Mouse (Mus musculus) hindbrain, embryonic 16.5 days (tissue): ENCODE data around the gene Akt1s1. TPM values are rescaled to one million over a fixed set of nuclear protein-coding genes. Genes with fewer than 3 reads are reported as not detected.

Experiments
- ATAC-seq: fragments of 200-750 bp; cut with Nextera tagmentation; 2 replicates; pipeline ENCODE4 v1.8.0; 2017; ENCODE audit warnings: moderate TSS enrichment, moderate library complexity
- H3K27ac ChIP-seq: fragments of 300-500 bp; sonication (generic); 2 replicates; pipeline ENCODE4 v1.5.1; 2014; ENCODE audit warnings: low read depth, mild to moderate bottlenecking, control low read depth, low read length, moderate library complexity
- H3K27me3 ChIP-seq: fragments of 300-500 bp; sonication (generic); replicated peaks from 2 replicates; pipeline ENCODE4 v1.6.1; 2014; ENCODE audit warnings: low read length; ENCODE audit not compliant: control insufficient read depth, insufficient read depth
- H3K36me3 ChIP-seq: fragments of 300-500 bp; sonication (generic); 2 replicates; pipeline ENCODE4 v1.6.1; 2014; ENCODE audit warnings: mild to moderate bottlenecking, low read length, moderate library complexity, mixed read lengths; ENCODE audit not compliant: control insufficient read depth, insufficient read depth
- H3K4me1 ChIP-seq: fragments of 300-500 bp; sonication (generic); 2 replicates; pipeline ENCODE4 v1.6.1; 2014; ENCODE audit warnings: low read depth, low read length; ENCODE audit not compliant: control insufficient read depth, insufficient read depth
- H3K4me2 ChIP-seq: fragments of 300-500 bp; sonication (generic); 2 replicates; pipeline ENCODE4 v1.6.1; 2014; ENCODE audit warnings: mild to moderate bottlenecking, low read length, control low read depth, moderate library complexity
- H3K4me3 ChIP-seq: fragments of 300-500 bp; sonication (generic); 2 replicates; pipeline ENCODE4 v1.5.1; 2014; ENCODE audit warnings: mild to moderate bottlenecking, low read length, control low read depth, moderate library complexity
- H3K9ac ChIP-seq: fragments of 300-500 bp; sonication (generic); 2 replicates; pipeline ENCODE4 v1.6.1; 2014; ENCODE audit warnings: low read depth, mild to moderate bottlenecking, control low read depth, low read length, moderate library complexity
- H3K9me3 ChIP-seq: fragments of 300-500 bp; sonication (generic); 2 replicates; pipeline ENCODE4 v1.6.1; 2014; ENCODE audit warnings: mild to moderate bottlenecking, low read length, moderate library complexity; ENCODE audit not compliant: control insufficient read depth
- WGBS: fragments of 180-500 bp; shearing (Covaris S2); extraction: QIAGEN DNeasy Blood & Tissue Kit; methylation state at CpG from one replicate; pipeline ENCODE4 v1.1.7; 2014; 5-methylcytosine and 5-hydroxymethylcytosine counted together
- polyA plus RNA-seq: library from polyadenylated mRNA; unstranded; fragments of >200 nt; fragmentation: Nextera tagmentation; extraction: Ambion mirVana; gene quantifications from 2 replicates; pipeline ENCODE4 v1.2.1, GENCODE M21; 2015

Akt1s1 gene
- polyA plus RNA-seq, 1 experiment from 2014 or later: 90.7 TPM

- Histone ChIP-seq H3K36me3 (peaks cover 36% of the 10 kb centered on the region), H3K4me3 (no peak overlapping the region), H3K4me2 (no peak overlapping the region), H3K9me3 (no peaks in the 10 kb centered on the region), H3K27me3 (no peaks in the 10 kb centered on the region), H3K4me1 (peaks cover 46% of the 10 kb centered on the region), H3K27ac (peak overlapping the region; percentile 20; the same call in 1 of the 2 replicates), H3K9ac (peak overlapping the region; percentile 3; the same call in 1 of the 2 replicates)
- 78% methylated on average over 23 of the region's 24 CpGs for WGBS
- ATAC-seq: no peak
Measured at GRCm38 (mm10) chr7:44864595-44865542, 16.1 kb downstream of the Akt1s1 start.

- H3K4me1 ChIP-seq: peaks cover 45% of the 10 kb centered on the region
- peak overlapping the region; percentile 11 for H3K4me3 ChIP-seq
- peak overlapping the region; percentile 94 for H3K4me2 ChIP-seq
- no peaks in the 10 kb centered on the region for H3K27me3 ChIP-seq
- H3K36me3 ChIP-seq: peaks cover 35% of the 10 kb centered on the region
- ATAC-seq: no peak
- H3K27ac ChIP-seq: peak overlapping the region; percentile 57
- no peaks in the 10 kb centered on the region for H3K9me3 ChIP-seq
- peak overlapping the region; percentile 89 for H3K9ac ChIP-seq
- WGBS: 42% methylated on average over 15 of the region's 15 CpGs
Measured at GRCm38 (mm10) chr7:44866276-44867009, 17.7 kb downstream of the Akt1s1 start.

DNA sequence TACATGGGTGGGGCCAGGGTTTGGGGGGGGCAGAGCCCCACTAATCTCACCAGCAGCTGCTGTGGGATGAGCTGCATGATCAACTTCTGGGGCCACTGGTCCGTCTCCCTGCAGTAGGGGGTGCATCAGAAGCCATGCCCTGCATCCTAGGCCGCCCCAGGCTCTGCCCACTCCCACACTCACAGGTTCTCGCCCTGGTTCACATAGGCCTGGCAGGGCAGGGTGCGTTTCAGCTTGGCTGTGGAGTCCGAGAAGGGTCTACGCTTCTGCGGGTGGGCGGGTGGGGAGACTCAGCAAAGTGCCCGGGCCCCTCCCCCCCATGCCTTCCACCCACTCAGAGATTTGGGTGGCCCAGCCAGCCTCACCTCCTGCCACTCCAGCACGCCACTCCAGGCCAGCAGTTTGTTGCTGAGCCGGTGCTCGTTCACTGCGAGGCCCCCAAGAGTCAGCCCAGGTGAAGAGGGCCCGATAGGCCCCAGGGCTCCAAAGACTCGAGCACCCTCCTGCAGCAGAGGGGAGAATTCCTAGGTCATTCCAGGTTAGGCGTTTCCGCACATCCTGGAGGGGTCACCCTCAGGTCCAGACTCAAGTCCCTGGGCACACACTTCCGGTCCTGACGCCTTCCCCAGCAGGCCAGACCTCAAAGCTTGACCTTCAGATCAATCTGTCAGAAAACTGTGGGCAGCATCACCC is 18.4 kb downstream of the Akt1s1 start:
- peaks cover 45% of the 10 kb centered on the region for H3K4me1 ChIP-seq
- peak overlapping the region; percentile 71 for H3K4me3 ChIP-seq
- H3K36me3 ChIP-seq: peaks cover 31% of the 10 kb centered on the region
- H3K9ac ChIP-seq: peak overlapping the region; percentile 89
- no peak for ATAC-seq
- peak overlapping the region; percentile 94 for H3K4me2 ChIP-seq
- WGBS: 66% methylated on average over 19 of the region's 19 CpGs
- H3K9me3 ChIP-seq: no peaks in the 10 kb centered on the region
- no peaks in the 10 kb centered on the region for H3K27me3 ChIP-seq
- H3K27ac ChIP-seq: peak overlapping the region; percentile 57

- no peak for ATAC-seq
- H3K4me2 ChIP-seq: peak overlapping the region; percentile 94
- peaks cover 24% of the 10 kb centered on the region for H3K36me3 ChIP-seq
- no peak overlapping the region; the same call in 1 of the 2 replicates for H3K27ac ChIP-seq
- 37% methylated on average over 9 of the region's 9 CpGs for WGBS
- H3K27me3 ChIP-seq: no peaks in the 10 kb centered on the region
- H3K4me3 ChIP-seq: peak overlapping the region; percentile 71
- no peaks in the 10 kb centered on the region for H3K9me3 ChIP-seq
- H3K9ac ChIP-seq: peak overlapping the region; percentile 89
- peaks cover 45% of the 10 kb centered on the region for H3K4me1 ChIP-seq
Measured at GRCm38 (mm10) chr7:44867802-44868201, 19.0 kb downstream of the Akt1s1 start.

DNA sequence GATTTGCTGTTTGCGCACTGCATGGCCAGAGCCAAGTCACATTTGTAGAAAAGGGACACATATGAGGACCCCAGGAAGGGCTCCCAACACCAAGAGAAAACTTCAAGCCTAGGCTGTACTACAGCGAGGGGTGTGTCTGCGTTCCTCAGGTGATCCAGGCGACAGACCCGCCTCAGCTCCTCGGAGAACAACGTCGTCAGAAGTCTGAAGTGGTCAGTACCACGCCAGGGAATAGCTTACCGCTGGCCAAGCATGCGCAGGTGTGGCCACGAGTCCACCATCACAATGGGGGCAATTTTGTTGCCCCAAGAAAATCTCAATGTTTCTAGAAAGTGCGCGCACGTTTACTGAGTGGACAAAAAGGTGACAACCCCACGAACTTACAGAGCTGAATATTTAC is 19.7 kb downstream of the Akt1s1 start:
- Histone ChIP-seq H3K27me3 (no peaks in the 10 kb centered on the region), H3K9me3 (no peaks in the 10 kb centered on the region), H3K9ac (peak overlapping the region; percentile 89), H3K4me1 (peaks cover 45% of the 10 kb centered on the region), H3K4me2 (peak overlapping the region; percentile 94), H3K4me3 (peak overlapping the region; percentile 71), H3K27ac (peak overlapping the region; percentile 98), H3K36me3 (peaks cover 18% of the 10 kb centered on the region)
- WGBS: 5% methylated on average over 16 of the region's 16 CpGs
- no peak for ATAC-seq

GRCm38 (mm10) chr7:44868919-44869696 is 20.3 kb downstream of the Akt1s1 start:
- H3K9ac ChIP-seq: peak overlapping the region; percentile 89
- WGBS: under 1% methylated on average over 68 of the region's 108 CpGs
- H3K36me3 ChIP-seq: peaks cover 11% of the 10 kb centered on the region
- no peaks in the 10 kb centered on the region for H3K27me3 ChIP-seq
- ATAC-seq: peak; percentile 14
- H3K4me1 ChIP-seq: peaks cover 45% of the 10 kb centered on the region
- H3K9me3 ChIP-seq: no peaks in the 10 kb centered on the region
- H3K27ac ChIP-seq: peak overlapping the region; percentile 98
- peak overlapping the region; percentile 94 for H3K4me2 ChIP-seq
- peak overlapping the region; percentile 71 for H3K4me3 ChIP-seq

GRCm38 (mm10) chr7:44869697-44870528 is 21.1 kb downstream of the Akt1s1 start, which contains the start of gene Ptov1:
Gene Ptov1 (minus strand): TSS chr7:44869788.
- Histone ChIP-seq H3K27me3 (no peaks in the 10 kb centered on the region), H3K4me2 (peak within 1 kb of the TSS; percentile 94), H3K9ac (peak within 1 kb of the TSS; percentile 89), H3K36me3 (peaks cover 3% of the 10 kb centered on the region), H3K27ac (peak within 1 kb of the TSS; percentile 98), H3K4me1 (peaks cover 41% of the 10 kb centered on the region), H3K4me3 (peak within 1 kb of the TSS; percentile 71), H3K9me3 (no peaks in the 10 kb centered on the region)
- peak; percentile 96 for ATAC-seq
- 10% methylated on average over 29 of the region's 29 CpGs for WGBS
